Mouse (Mus musculus): ENCODE measurements around the gene Gm8906. TPM values are rescaled to one million over a fixed set of nuclear protein-coding genes. Genes with fewer than 3 reads are reported as not detected.
"Not testable (repeated sequence)": the region's sequence is repeated elsewhere in the genome, so short reads cannot be mapped to it uniquely, and the experiment has no call there.

Gm8906 gene
- total RNA-seq (2022) = not detected

GRCm38 (mm10) chr5:11502385-11502784 is at the start of gene Gm8906:
Gm8906 (plus strand) TSS chr5:11502685.
- not testable (repeated sequence) for DNase-seq (ENCODE audit: low spot score in 2 of 2)

Other genes with a start within 250 kb of the Gm8906 start
- not detected for gene Gm8890, start 246.7 kb upstream of the Gm8906 start, total RNA-seq (2022)
- not detected for gene Speer1, start 161.2 kb upstream of the Gm8906 start, total RNA-seq (2022)
- gene Gm8897, start 86.3 kb upstream of the Gm8906 start, total RNA-seq (2022) = not detected
- gene Gm6460, start 92.2 kb downstream of the Gm8906 start, total RNA-seq (2022) = not detected
- gene Gm8922, start 179.3 kb downstream of the Gm8906 start, total RNA-seq (2022) = not detected